Mouse (Mus musculus) thymus, postnatal 0 days (tissue): Measurements from ENCODE around the gene Map3k3. TPM values are rescaled to one million over a fixed set of nuclear protein-coding genes. Genes with fewer than 3 reads are reported as not detected.

Experiments
- DNase-seq: peaks from one replicate; pipeline ENCODE4 v3.0.0-alpha.2; 2015; ENCODE audit warnings: low spot score
- polyA plus RNA-seq: library from polyadenylated mRNA; unstranded; fragments of >200 nt; fragmentation: Nextera tagmentation; extraction: Ambion mirVana; gene quantifications from 2 replicates; pipeline ENCODE4 v1.2.1, GENCODE M21; 2015

The Map3k3 gene
- 13.6 and 16.9 TPM in 2 replicates for polyA plus RNA-seq

DNA sequence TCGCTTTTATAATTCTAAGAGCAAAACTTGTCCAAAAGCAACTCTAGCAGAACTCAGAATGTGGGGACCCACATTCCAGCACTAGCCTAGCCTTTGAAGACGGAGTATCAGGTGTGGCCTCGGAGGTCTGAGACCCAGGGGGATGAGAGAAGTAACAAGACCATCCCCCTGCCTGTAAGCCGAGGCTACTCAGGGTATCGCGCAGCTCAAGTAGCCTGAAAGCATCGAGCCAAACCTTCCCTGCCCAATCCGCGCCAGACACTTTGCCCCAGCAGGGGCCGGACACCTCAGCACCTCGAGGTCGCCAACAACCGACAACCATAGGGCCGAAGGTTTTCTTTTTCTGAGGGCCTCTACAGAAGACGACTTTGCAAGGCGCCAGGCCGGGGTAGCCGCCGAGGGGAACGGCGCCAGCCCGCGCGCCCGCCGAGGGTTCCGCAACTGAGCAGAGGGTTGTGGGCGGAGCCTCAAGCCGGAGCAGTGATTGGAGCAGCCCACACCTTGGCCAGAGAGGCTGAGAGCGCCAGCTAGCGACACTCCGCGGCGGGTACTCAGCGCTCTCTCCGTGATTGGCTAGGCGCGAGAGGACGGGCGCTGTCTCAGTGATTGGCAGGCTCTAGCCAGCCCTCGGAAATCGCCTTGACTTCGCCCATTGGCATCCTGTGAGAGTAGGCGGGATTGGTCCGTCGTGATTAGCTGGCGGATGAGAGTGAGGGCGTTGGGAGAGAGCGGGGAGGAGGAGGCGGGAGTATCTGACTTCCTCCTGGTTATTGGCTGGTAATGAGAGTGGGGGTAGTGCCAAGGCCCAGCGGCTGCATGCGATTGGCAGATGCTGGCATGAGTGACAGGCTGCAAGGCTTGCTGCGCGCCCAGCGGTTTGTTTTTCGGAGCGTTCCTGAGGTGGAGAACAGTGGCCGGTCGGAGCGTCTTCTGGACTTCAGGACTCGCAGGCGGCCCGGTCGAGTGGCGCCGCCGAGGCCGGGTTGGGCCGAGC lies at the start of gene Map3k3:
Map3k3 (plus strand) TSS at position 906 of the 994 bp plus-strand sequence.
- DNase-seq = peak; percentile 100

DNA sequence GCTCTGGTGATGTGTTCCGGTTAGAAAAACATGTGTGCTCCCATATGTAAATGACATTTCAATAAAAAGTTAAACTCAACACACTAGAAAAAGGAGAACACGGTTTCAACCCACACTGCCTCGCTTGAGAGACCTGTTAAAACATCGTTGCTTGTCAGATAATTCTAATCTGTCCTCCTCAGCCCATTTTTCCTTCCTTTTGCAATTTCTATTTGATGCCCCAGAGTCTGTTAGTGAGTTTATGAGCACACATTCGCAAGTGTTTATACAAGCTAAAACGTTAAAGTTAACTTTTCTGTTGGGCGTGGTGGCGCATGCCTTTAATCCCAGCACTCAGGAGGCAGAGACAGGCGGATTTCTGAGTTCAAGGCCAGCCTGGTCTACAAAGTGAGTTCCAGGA lies 49.4 kb upstream of the Map3k3 start:
- DNase-seq = no peak

DNA sequence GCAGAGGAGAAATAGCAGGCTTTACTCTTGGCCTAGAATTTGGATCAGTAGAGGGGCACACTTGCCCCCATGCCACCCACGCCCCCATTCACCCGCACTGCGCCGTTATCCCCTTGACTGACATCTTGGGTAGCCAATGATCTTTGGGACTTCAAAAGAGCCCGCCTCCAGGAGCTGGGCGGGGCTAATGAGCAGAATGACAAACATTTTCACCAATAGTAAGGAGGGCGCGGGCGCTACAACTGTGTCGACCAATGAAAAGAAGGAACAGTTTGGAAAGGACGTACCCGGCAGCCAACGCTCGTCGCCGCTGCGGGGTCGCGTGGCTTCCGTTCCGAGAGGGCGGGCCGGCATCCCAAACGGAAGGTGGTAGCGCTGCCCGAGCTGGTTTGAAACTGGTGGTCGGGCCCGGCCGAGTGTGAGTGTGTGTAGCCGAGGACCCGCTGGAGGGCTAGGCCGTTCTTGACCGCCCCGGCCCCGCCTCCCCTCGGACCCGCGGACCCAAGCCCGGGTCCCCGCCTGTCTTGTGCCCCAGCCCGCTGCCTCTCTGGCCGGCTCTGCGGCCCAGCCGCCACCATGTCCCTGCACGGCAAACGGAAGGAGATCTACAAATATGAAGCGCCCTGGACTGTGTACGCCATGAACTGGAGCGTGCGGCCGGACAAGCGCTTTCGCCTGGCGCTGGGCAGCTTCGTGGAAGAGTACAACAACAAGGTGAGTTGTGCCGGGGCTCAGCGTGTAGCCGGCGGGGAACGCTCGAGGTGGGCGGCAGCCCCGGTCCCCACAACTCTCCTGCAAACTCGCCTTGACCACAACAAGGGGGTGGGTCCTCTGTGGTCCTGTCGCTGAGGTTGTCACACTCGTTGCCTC lies 47.6 kb upstream of the Map3k3 start, which contains the start of gene Dcaf7:
Dcaf7 (plus strand) TSS at position 325 of the 870 bp plus-strand sequence.
- peak; percentile 99 for DNase-seq

DNA sequence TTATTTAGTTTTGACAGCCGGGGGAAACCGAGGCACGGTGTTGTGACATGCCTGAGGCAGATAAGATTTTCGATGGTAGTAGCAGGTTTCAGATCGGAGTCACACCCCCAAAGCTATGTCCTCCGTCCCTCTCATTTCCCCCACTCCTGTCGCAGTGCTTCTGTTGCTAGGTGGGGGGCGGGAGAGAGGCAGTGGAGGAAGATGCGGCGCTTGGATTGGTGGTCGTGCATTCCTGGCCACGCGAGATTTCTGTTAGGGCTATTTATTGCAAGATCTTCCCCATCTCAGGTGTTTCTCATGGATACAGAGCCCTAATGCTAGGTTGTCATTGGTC lies 47.0 kb upstream of the Map3k3 start:
- DNase-seq = peak; percentile 70

DNA sequence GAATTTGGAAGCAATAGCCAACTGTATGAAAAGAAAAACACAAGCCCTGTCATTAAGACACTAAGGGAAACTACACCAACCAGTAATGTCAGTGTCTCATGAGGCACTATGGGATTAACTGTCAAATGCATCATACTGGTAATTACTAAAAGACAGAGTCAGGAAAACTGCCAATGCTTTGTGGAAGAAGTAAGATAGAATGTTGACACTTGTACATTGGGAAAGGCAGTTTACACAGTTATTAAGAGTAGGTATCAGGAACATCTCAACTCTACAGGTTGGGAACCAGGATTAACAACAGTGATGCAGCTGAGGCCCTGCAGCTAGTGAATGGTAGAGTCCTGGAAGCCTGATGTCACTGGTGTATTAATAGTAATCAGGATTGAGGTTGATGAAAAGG lies 40.1 kb upstream of the Map3k3 start:
- DNase-seq = no peak

DNA sequence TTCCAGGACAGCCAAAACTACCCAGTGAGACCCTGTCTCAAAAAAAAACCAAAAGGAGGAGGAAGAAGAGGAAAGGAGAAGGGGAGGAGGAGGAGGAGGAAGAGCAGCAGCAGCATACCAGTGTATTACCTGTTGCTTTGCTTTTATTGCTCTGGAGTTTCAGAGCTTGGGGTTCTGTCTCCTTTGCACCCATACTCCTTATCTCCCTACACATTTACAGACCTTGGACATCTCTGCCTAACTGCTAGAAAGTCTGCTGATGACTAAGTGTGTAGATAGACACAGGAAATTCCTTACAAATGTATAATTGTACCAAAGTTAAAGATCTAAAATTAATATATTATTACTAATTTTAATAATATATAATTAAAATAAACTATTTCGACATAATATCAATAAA lies 39.2 kb upstream of the Map3k3 start:
- DNase-seq = no peak

DNA sequence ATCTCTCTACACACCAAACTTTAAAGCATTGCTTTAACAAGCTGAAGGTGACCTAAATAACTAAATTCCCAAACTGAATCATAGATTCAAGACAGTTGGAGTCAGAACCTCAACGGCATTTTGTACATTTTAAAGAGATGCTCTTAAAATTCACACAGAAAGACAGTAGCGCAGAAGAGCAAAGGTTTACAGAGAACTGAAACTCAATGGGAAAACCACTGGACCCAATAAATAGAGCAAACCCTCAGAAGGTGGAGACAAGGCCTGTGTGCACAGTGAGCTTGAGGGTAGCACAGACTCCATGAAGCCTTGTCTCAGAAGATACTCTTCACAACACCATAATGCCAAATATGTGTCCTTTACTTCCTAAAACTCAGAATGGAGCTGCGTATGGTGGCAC lies 38.6 kb upstream of the Map3k3 start:
- DNase-seq = no peak

DNA sequence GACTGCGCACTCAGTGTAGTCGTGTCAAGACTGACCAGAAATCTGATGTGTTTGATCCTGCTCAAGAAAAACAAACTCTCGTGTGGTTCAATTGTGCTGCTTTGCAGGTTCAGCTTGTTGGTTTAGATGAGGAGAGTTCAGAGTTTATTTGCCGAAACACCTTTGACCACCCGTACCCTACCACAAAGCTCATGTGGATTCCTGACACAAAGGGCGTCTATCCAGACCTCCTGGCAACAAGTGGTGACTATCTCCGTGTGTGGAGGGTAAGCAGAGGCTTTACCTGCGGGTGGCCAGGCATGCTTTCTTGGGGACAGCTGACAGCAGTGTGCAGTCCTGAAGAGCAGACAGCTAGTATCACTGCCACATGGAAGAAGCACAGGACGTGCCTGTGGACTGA lies 37.8 kb upstream of the Map3k3 start:
- no peak for DNase-seq

DNA sequence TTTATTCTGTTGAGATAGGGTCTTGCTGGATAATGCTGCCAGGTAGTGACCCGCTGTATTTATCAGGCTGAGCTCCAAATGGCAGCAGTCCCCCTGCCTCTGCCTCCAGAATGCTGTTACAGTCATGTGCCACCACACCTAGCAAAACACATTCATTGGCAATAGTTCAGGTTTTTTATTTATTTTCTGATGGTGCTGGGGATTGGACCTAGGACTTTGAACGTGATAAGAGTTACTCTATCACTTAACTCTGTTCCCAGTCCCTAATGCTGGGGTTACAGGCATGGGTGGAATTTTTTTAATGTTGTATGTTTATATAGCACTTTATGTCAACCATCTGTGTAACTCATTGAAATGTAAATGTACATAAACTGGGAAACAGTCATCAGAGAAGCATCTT lies 30.5 kb upstream of the Map3k3 start:
- no peak for DNase-seq

DNA sequence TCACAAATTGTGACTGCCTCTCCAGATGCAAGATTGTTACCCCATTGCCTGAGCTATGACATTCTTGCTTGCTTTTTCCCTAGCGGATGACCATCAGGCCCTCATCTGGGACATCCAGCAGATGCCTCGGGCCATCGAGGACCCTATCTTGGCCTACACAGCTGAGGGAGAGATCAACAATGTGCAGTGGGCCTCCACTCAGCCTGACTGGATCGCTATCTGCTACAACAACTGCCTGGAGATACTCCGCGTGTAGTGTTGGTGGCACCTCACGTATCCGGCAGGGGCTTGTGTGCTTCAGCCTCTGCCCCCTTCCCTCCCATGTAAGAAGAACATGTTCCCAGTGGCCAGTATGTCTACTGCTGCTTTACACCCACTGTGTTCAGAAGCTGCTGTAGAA lies 29.8 kb upstream of the Map3k3 start:
- no peak for DNase-seq

DNA sequence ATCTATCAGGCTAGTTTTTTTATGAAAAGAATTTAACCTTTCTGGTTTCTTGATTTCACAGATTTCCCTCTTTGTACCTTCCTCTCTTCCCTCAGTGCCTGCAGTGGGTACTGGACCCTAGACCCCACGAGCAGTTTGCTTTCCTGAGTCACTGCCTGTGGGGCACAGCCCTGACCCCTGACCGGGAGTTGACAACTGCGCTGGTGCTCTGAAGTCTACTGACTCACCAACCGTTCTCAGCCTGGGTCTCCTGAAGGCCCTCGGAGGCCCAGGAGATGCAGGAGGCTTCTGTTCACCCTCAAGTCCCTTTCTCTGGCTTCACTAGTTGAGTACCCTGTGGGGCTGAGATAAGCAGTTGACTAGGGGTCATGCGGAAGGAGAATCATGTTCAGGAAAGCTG lies 29.1 kb upstream of the Map3k3 start:
- no peak for DNase-seq

DNA sequence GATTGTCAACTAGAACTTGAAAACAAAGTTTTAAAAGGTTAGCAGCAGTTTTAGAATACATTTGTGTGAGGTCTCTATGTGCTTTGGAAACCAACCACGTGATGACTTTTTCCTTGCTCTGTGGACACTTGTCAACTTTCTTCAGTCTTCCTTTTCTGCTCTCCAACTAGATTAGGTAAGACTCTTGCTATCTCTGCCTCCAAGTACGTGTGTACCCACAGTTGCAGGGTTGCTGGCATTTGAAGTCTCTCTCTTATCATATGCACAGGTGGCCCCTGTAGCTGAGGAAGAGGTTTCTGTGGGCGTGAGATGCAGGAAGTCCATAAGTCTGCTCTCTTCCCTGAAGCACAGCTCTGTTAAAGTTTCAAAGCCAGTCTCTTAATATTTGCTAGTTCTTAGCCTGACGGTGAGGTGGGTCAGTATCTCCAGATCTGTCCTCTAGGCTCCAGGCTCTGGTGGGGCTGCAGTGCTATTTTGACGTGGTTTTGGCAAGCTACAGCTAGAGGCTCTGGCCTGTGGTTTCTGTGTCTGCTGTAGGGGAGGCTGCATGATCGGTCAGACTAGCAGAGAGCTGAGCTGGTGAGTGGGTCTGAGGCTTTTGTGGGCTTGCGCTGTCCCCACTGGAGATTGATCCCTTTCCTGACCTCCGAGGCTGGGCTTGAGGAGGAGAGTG lies 27.5 kb upstream of the Map3k3 start:
- peak; percentile 85 for DNase-seq

DNA sequence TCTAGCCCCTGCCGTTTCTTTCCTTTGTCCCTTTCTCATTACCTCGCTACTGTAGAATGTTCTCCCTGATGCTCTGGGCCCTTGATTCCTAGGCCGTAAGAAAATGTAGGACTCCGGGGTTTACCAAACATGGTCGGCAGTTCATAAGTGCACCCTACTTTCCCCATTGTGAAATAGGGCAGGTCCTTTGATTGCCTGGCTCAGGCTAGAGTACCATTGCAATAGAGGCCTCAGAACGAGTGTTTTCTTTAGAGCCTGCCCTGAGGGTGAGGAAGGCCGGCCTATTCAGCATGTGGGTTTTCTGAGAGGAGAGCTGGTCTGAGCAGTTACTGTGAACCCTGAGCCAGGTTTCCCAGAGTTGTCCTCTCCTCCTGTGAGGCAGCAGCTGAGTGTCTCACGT lies 26.4 kb upstream of the Map3k3 start:
- DNase-seq = no peak

DNA sequence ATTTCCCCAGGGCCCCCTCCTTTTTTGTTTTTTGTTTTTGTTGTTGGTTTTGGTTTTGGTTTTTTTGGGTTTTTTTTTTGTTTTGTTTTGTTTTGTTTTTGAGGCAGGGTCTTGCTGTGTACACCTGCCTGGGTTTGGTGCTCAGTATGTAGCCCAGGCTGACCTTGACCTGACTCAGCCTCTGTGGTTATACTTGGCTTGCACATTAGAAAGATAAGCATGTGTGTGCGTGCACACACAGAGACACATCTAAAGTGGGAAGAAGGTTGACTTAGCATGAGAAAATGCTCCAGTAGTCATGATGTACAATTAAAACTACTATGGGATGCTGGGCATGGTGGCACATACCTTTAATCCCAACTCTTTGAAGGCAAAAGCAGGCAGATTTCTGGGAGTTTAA lies 23.9 kb upstream of the Map3k3 start:
- DNase-seq = no peak

DNA sequence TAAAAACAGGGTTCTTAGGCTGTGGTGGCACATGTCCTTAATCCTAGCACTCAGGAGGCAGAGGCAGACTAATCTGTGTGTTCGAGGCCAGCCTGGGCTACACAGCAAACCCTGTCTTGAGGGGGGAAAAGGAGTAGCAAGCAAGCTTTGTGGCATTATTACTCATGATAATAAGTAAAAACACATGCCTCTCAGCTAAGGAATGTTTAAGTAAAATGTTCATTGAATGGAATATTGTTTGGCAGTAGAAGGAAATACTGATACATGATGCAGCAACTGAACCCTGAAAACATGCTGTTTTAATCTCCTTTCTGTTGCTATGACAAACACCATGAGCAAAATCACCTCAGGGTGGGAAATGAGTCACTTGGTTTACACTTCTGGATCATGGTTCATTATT lies 23.1 kb upstream of the Map3k3 start:
- no peak for DNase-seq

DNA sequence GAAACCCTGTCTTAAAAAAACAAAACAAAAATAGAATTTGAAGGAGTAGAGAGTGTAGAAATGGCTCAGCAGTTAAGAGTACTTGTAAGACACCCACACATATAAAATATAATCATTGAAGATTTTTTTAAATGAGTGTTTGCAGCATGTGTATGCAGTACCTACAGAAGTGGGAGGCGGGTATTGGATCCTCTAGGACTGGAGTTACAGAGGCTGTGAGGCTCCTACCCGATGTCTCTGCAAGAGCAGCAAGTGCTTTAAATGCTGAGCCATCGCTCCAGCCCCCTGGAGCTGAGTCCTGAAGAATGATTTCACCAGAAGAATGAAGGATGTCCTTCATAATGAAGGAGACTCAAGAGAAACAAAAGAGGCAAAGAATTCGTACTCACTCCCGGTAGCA lies 20.7 kb upstream of the Map3k3 start:
- no peak for DNase-seq

DNA sequence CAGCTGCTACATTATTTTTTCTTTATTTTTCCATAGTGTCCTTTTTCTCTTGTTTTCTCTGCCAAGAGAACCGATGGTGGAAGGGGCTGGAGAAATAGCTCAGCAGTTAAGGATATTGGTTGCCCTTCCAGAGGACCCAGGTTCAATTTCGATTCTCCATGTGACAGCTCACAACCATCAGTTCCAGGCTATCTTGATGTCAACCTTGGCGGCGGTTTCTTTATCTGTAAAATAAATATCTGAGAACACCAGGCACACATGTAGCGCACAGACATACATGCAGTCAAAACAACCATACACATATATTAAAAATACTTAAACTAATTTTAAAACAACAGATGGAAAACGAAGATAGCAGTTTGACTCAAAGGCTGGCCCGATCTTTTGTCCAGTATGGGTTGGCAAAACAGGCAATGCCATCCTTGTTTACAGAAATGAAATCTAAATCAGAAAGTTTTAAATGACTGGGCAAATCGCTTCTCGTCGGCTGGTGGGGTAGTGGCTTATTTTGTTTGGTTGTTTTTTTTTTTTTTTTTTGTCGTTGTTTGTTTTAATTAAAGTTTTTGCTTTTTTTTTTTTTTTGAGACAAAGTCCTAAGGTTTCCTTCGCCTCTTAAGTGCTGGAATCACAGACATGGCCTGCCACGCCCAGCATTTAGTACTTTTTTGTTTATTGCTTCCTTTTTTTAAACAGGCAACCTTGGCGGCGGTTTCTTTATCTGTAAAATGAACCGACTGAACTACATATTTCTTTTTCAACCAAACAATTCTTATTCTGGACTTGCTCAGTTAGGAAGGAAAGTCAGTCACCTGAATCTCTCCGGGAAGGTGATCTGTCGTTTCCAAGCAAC lies 19.1 kb upstream of the Map3k3 start:
- no peak for DNase-seq

DNA sequence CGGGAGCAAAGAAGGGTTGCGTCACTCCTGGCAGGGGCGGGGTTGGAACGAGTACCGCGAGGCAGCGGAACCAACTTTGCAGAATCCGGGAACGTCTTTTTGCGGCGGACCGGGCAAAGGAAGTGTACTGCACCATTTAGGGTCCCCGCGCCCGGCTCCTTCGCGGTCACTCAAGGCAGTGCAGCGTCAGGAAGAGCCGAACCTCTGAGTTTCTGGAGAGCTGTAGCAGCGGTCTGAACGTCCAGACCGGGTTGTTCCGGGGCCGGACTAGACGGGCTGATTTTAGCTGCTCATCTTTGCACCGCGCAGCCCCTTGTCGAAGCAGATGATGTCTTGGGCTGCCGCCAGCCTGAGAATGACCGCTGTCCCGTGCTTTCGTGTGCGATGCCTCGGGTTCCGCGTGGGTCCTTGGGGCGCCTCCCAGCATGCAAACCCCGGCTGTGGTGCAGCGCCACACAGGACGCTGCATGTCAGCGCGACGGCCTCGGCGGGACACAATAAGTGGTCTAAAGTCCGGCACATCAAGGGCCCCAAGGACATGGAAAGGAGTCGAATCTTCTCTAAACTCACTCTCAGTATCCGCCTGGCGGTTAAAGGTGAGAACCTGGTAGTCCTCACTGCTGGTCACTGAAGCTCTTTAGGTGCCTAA lies 18.4 kb upstream of the Map3k3 start, which contains the start of gene Taco1:
Taco1 (plus strand) TSS at position 139 of the 649 bp plus-strand sequence.
- DNase-seq = peak; percentile 89

DNA sequence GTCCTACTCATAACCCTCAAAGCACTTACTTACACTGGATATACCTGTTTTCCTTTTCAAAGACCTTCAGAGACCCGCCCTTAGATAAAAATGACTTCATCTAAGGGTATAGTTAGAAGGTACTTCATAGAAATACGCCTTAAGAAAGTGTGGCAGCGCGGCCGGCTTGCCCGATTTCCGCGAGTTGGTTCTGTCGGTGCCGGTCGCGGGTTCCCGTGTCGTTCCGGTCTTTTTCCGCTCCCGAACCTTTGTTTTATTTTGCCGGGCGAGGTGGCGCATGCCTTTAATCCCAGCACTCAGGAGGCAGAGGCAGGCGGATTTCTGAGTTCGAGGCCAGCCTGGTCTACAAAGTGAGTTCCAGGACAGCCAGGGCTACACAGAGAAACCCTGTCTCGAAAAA lies 17.8 kb upstream of the Map3k3 start:
- peak; percentile 73 for DNase-seq

DNA sequence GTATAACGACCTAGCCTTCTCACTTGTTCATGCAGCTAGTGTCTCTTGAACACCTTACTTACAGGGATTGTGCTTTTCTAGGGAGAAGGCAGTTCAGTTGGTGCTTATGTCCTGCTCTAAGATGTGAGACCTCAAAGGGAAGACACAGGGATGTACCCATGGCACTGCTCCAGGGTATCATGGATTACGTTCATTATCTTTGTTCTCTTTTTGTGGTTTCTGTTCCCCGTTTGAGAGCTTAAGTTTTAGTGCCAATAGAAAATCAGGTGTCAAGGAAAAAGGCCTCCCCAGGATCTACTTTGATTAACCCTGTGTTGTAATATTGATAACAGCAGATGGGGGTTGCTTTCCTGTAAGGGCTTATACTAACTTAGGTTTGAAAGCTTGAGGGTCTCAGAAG lies 10.6 kb upstream of the Map3k3 start:
- no peak for DNase-seq
